Mouse (Mus musculus): ENCODE data around the gene Cfap99. TPM values are rescaled to one million over a fixed set of nuclear protein-coding genes. Genes with fewer than 3 reads are reported as not detected.

Gene Cfap99
- total and polyA plus RNA-seq, 2 experiments, result not detected

GRCm38 (mm10) chr5:34289286-34289685 lies 886 bp downstream of the Cfap99 start:
- no peak overlapping the region for H3K9ac ChIP-seq (ENCODE audit: low read depth, low read length)
- TF ChIP-seq CTCF (IDR thresholded peaks at IDR 0.05; ENCODE audit: low read depth, low read length) (no peak), POLR2A (IDR thresholded peaks at IDR 0.05; ENCODE audit: extremely low read depth, insufficient read depth, low read length) (no peak)
- H3K79me2 ChIP-seq (ENCODE audit: control insufficient read depth, insufficient read depth, low read length), result no peaks in the 10 kb centered on the region
- WGBS, result 74% methylated on average over 2 of the region's 2 CpGs
- no peaks in the 10 kb centered on the region for H3K36me3 ChIP-seq (ENCODE audit: control insufficient read depth, insufficient read depth, low read length)
- no peak overlapping the region for H3K27ac ChIP-seq (replicated peaks; ENCODE audit: insufficient read depth, low read depth, low read length)
- H3K4me3 ChIP-seq (ENCODE audit: insufficient read depth, low read depth, low read length), result no peak overlapping the region
- peaks cover 18% of the 10 kb centered on the region for H3K27me3 ChIP-seq (ENCODE audit: control insufficient read depth, insufficient read depth, low read length)
- peaks cover under 1% of the 10 kb centered on the region; the same call in 1 of the 2 replicates for H3K4me1 ChIP-seq (ENCODE audit: control insufficient read depth, insufficient read depth, low read length)
- no peak for DNase-seq (ENCODE audit: extremely low read depth, low read depth, low spot score)

- H3K27ac ChIP-seq (replicated peaks; ENCODE audit: insufficient read depth, low read depth, low read length), result no peak overlapping the region
- 86% methylated on average over 6 of the region's 6 CpGs for WGBS
Observed at GRCm38 (mm10) chr5:34293363-34293762, 5.0 kb downstream of the Cfap99 start.

GRCm38 (mm10) chr5:34294696-34295095 lies 6.3 kb downstream of the Cfap99 start:
- Histone ChIP-seq H3K4me3 (ENCODE audit: insufficient read depth, low read depth, low read length) (no peak overlapping the region), H3K4me1 (ENCODE audit: control insufficient read depth, insufficient read depth, low read length) (peaks cover 11% of the 10 kb centered on the region; the same call in 1 of the 2 replicates), H3K9ac (ENCODE audit: low read depth, low read length) (no peak overlapping the region), H3K79me2 (ENCODE audit: control insufficient read depth, insufficient read depth, low read length) (no peaks in the 10 kb centered on the region), H3K36me3 (ENCODE audit: control insufficient read depth, insufficient read depth, low read length) (no peaks in the 10 kb centered on the region), H3K27me3 (ENCODE audit: control insufficient read depth, insufficient read depth, low read length) (no peaks in the 10 kb centered on the region), H3K27ac (replicated peaks; ENCODE audit: insufficient read depth, low read depth, low read length) (peak overlapping the region; percentile 14; the same call in 1 of the 2 replicates)
- 24% methylated on average over 2 of the region's 2 CpGs for WGBS
- DNase-seq (ENCODE audit: extremely low read depth, low read depth, low spot score), result peak; percentile 78
- TF ChIP-seq CTCF (IDR thresholded peaks at IDR 0.05; ENCODE audit: low read depth, low read length), result no peak
- no peak for TF ChIP-seq POLR2A (IDR thresholded peaks at IDR 0.05; ENCODE audit: extremely low read depth, insufficient read depth, low read length)

More at GRCm38 (mm10) chr5:34293363-34293762, 5.0 kb downstream of the Cfap99 start:
- no peak overlapping the region for H3K9ac ChIP-seq (ENCODE audit: low read depth, low read length)
- H3K36me3 ChIP-seq (ENCODE audit: control insufficient read depth, insufficient read depth, low read length), result no peaks in the 10 kb centered on the region
- peak; percentile 16 for DNase-seq (ENCODE audit: extremely low read depth, low read depth, low spot score)
- no peaks in the 10 kb centered on the region for H3K79me2 ChIP-seq (ENCODE audit: control insufficient read depth, insufficient read depth, low read length)
- TF ChIP-seq CTCF (IDR thresholded peaks at IDR 0.05; ENCODE audit: low read depth, low read length), result no peak
- TF ChIP-seq POLR2A (IDR thresholded peaks at IDR 0.05; ENCODE audit: extremely low read depth, insufficient read depth, low read length), result no peak
- peaks cover 3% of the 10 kb centered on the region for H3K27me3 ChIP-seq (ENCODE audit: control insufficient read depth, insufficient read depth, low read length)
- H3K4me1 ChIP-seq (ENCODE audit: control insufficient read depth, insufficient read depth, low read length), result peaks cover 11% of the 10 kb centered on the region; the same call in 1 of the 2 replicates
- H3K4me3 ChIP-seq (ENCODE audit: insufficient read depth, low read depth, low read length), result no peak overlapping the region

- H3K79me2 ChIP-seq (ENCODE audit: control insufficient read depth, insufficient read depth, low read length), result no peaks in the 10 kb centered on the region
- peaks cover 11% of the 10 kb centered on the region; the same call in 1 of the 2 replicates for H3K4me1 ChIP-seq (ENCODE audit: control insufficient read depth, insufficient read depth, low read length)
- H3K4me3 ChIP-seq (ENCODE audit: insufficient read depth, low read depth, low read length), result no peak overlapping the region
- no peaks in the 10 kb centered on the region for H3K36me3 ChIP-seq (ENCODE audit: control insufficient read depth, insufficient read depth, low read length)
- WGBS, result 73% methylated on average over 2 of the region's 2 CpGs
- peak; percentile 57 for DNase-seq (ENCODE audit: extremely low read depth, low read depth, low spot score)
- TF ChIP-seq CTCF (IDR thresholded peaks at IDR 0.05; ENCODE audit: low read depth, low read length) (no peak), POLR2A (IDR thresholded peaks at IDR 0.05; ENCODE audit: extremely low read depth, insufficient read depth, low read length) (no peak)
- peak overlapping the region; percentile 14; the same call in 1 of the 2 replicates for H3K27ac ChIP-seq (replicated peaks; ENCODE audit: insufficient read depth, low read depth, low read length)
- no peaks in the 10 kb centered on the region for H3K27me3 ChIP-seq (ENCODE audit: control insufficient read depth, insufficient read depth, low read length)
- H3K9ac ChIP-seq (ENCODE audit: low read depth, low read length), result no peak overlapping the region
Observed at GRCm38 (mm10) chr5:34295141-34295540, 6.7 kb downstream of the Cfap99 start.

- WGBS, result 75% methylated on average over 4 of the region's 4 CpGs
- no peak overlapping the region for H3K27ac ChIP-seq (replicated peaks; ENCODE audit: insufficient read depth, low read depth, low read length)
- TF ChIP-seq CTCF (IDR thresholded peaks at IDR 0.05; ENCODE audit: low read depth, low read length) (no peak), POLR2A (IDR thresholded peaks at IDR 0.05; ENCODE audit: extremely low read depth, insufficient read depth, low read length) (no peak)
Observed at GRCm38 (mm10) chr5:34298061-34298460, 9.7 kb downstream of the Cfap99 start.

GRCm38 (mm10) chr5:34298937-34299535 lies 10.6 kb downstream of the Cfap99 start:
- Histone ChIP-seq H3K79me2 (ENCODE audit: control insufficient read depth, insufficient read depth, low read length) (no peaks in the 10 kb centered on the region), H3K27me3 (ENCODE audit: control insufficient read depth, insufficient read depth, low read length) (no peaks in the 10 kb centered on the region), H3K4me3 (ENCODE audit: insufficient read depth, low read depth, low read length) (no peak overlapping the region), H3K36me3 (ENCODE audit: control insufficient read depth, insufficient read depth, low read length) (no peaks in the 10 kb centered on the region), H3K27ac (replicated peaks; ENCODE audit: insufficient read depth, low read depth, low read length) (no peak overlapping the region), H3K4me1 (ENCODE audit: control insufficient read depth, insufficient read depth, low read length) (peaks cover 11% of the 10 kb centered on the region; the same call in 1 of the 2 replicates), H3K9ac (ENCODE audit: low read depth, low read length) (no peak overlapping the region)
- peak; percentile 70 for DNase-seq (ENCODE audit: extremely low read depth, low read depth, low spot score)
- TF ChIP-seq POLR2A (IDR thresholded peaks at IDR 0.05; ENCODE audit: extremely low read depth, insufficient read depth, low read length), result no peak
- TF ChIP-seq CTCF (IDR thresholded peaks at IDR 0.05; ENCODE audit: low read depth, low read length), result no peak
- 55% methylated on average over 10 of the region's 10 CpGs for WGBS

More at GRCm38 (mm10) chr5:34298061-34298460, 9.7 kb downstream of the Cfap99 start:
- H3K9ac ChIP-seq (ENCODE audit: low read depth, low read length), result no peak overlapping the region
- H3K4me1 ChIP-seq (ENCODE audit: control insufficient read depth, insufficient read depth, low read length), result peaks cover 11% of the 10 kb centered on the region; the same call in 1 of the 2 replicates
- H3K4me3 ChIP-seq (ENCODE audit: insufficient read depth, low read depth, low read length), result no peak overlapping the region
- H3K79me2 ChIP-seq (ENCODE audit: control insufficient read depth, insufficient read depth, low read length), result no peaks in the 10 kb centered on the region
- no peak for DNase-seq (ENCODE audit: extremely low read depth, low read depth, low spot score)
- no peaks in the 10 kb centered on the region for H3K27me3 ChIP-seq (ENCODE audit: control insufficient read depth, insufficient read depth, low read length)
- H3K36me3 ChIP-seq (ENCODE audit: control insufficient read depth, insufficient read depth, low read length), result no peaks in the 10 kb centered on the region
